25 mouse cellular contexts compared by ENCODE assay signal in the genomic region with DNA sequence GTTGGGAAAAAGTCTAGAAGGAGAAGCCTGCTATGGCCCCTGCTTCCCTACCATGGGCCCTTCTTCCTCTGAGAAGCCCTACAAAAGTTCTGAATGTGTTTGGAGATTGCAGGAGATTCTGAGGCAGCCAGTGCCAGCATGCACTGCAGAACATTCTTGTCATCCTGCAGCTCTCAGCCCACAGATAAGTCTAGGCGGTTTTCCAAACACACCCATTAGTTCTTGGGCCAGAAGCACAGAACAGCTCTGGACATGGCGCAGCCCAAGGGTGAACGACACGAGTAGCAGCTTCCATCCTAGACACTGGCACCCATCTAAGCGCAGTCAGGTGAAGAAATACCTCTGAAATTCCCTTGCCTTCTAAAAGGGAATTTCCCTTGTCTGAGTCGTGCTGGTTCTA. TPM values are rescaled to one million over a fixed set of nuclear protein-coding genes. Genes with fewer than 3 reads are reported as not detected.
DNase-seq lines count a peak whose midpoint lies in the region; ATAC-seq and TF ChIP-seq lines count a peak whose summit lies in the region.
"Had no signal": no experiment of that assay in that cellular context is flagged by ENCODE, and none has a peak within 500 bp of the region (broad histone marks: within the 10 kb centered on the region; RNA-seq: fewer than 3 reads in every experiment).

No protein-coding gene starts in this region.

- DNase-seq in heart, adult 11 months = peak; percentile 96
- DNase-seq in heart, adult 9 months (ENCODE audit: low spot score in 2 of 2) = no peak
- peak; percentile 4 for DNase-seq in heart, postnatal 0 days (ENCODE audit: low spot score)
- DNase-seq in heart, embryonic 10.5 days (ENCODE audit: low spot score) = no peak
- DNase-seq in 3T3-L1 (ENCODE audit: low read depth, low spot score) (peak; percentile 59), adipocyte (ENCODE audit: low spot score) (peak; percentile 43)
- no peak for DNase-seq in cerebellum, postnatal 10 days
- DNase-seq: adrenal gland, postnatal 10 days; adrenal gland, postnatal 36 days; cerebellum, adult 18-20 months; cerebellum, adult 9-10 months; cerebellum, postnatal 25 days; forebrain, postnatal 0 days; gastrocnemius, postnatal 10 days; gastrocnemius, postnatal 36 days; kidney, adult 2 months had no signal

- no peak overlapping the region for H3K4me3 ChIP-seq in heart, postnatal 0 days (ENCODE audit: low read depth, low read length)
- H3K4me3 ChIP-seq in heart, embryonic 10.5 days = no peak overlapping the region
- H3K4me3 ChIP-seq: embryonic facial prominence, embryonic 12.5 days; embryonic facial prominence, embryonic 15.5 days; heart, embryonic 13.5 days; hindbrain, embryonic 12.5 days; hindbrain, embryonic 15.5 days had no signal

- no peak overlapping the region for H3K9ac ChIP-seq in heart, postnatal 0 days (replicated peaks; ENCODE audit: low read depth, low read length)
- H3K9ac ChIP-seq: embryonic facial prominence, embryonic 12.5 days; embryonic facial prominence, embryonic 15.5 days; forebrain, postnatal 0 days; heart, embryonic 13.5 days; hindbrain, embryonic 12.5 days; hindbrain, embryonic 15.5 days had no signal

- peaks cover 22% of the 10 kb centered on the region for H3K36me3 ChIP-seq in heart, postnatal 0 days (replicated peaks; ENCODE audit: control insufficient read depth, insufficient read depth, low read length)
- H3K36me3 ChIP-seq in heart, embryonic 10.5 days = peaks cover 20% of the 10 kb centered on the region; the same call in 1 of the 2 replicates
- H3K36me3 ChIP-seq: embryonic facial prominence, embryonic 12.5 days; embryonic facial prominence, embryonic 15.5 days; hindbrain, embryonic 12.5 days had no signal

- no peak for TF ChIP-seq EP300 in heart, postnatal 0 days (IDR thresholded peaks at IDR 0.05; ENCODE audit: low read depth)

- no peak for TF ChIP-seq CTCF in heart, postnatal 0 days (IDR thresholded peaks at IDR 0.05; ENCODE audit: low read depth)

- peak overlapping the region; percentile 7; the same call in 1 of the 2 replicates for H3K27ac ChIP-seq in heart, postnatal 0 days (ENCODE audit: low read depth)
- H3K27ac ChIP-seq in heart, embryonic 10.5 days = no peak overlapping the region
- H3K27ac ChIP-seq: embryonic facial prominence, embryonic 12.5 days; embryonic facial prominence, embryonic 15.5 days; heart, embryonic 13.5 days; hindbrain, embryonic 12.5 days; hindbrain, embryonic 15.5 days had no signal

- ATAC-seq in heart, postnatal 0 days (ENCODE audit: insufficient read depth, low read depth) = no peak
- ATAC-seq: activated CD4-positive, CD25-positive, alpha-beta regulatory T cell, adult 4 months; CD4-positive, CD25-positive, alpha-beta regulatory T cell, adult 4 months; forebrain, embryonic 14.5 days; forebrain, postnatal 0 days; intestine, postnatal 0 days had no signal

- peaks cover 4% of the 10 kb centered on the region for H3K4me1 ChIP-seq in heart, postnatal 0 days (ENCODE audit: control insufficient read depth, insufficient read depth)
- peaks cover 8% of the 10 kb centered on the region; the same call in 1 of the 2 replicates for H3K4me1 ChIP-seq in heart, embryonic 10.5 days
- H3K4me1 ChIP-seq: embryonic facial prominence, embryonic 12.5 days; hindbrain, embryonic 15.5 days had no signal

- no peak overlapping the region for H3K4me2 ChIP-seq in heart, postnatal 0 days (ENCODE audit: low read depth, low read length)
- H3K4me2 ChIP-seq: embryonic facial prominence, embryonic 12.5 days; embryonic facial prominence, embryonic 15.5 days; heart, embryonic 13.5 days; hindbrain, embryonic 12.5 days; hindbrain, embryonic 15.5 days had no signal

- no peaks in the 10 kb centered on the region for H3K27me3 ChIP-seq in heart, postnatal 0 days (ENCODE audit: control insufficient read depth, insufficient read depth, low read length)
- no peaks in the 10 kb centered on the region for H3K27me3 ChIP-seq in heart, embryonic 10.5 days (ENCODE audit: insufficient read depth, poor library complexity, severe bottlenecking)
- H3K27me3 ChIP-seq: embryonic facial prominence, embryonic 12.5 days; embryonic facial prominence, embryonic 15.5 days; heart, embryonic 13.5 days; hindbrain, embryonic 12.5 days; hindbrain, embryonic 15.5 days had no signal

- 56% methylated on average over 6 of the region's 6 CpGs for WGBS in heart, postnatal 0 days
- WGBS in heart, embryonic 10.5 days = 85% methylated on average over 6 of the region's 6 CpGs

- H3K9me3 ChIP-seq in heart, postnatal 0 days (replicated peaks; ENCODE audit: control insufficient read depth, low read length) = peaks cover 7% of the 10 kb centered on the region; the same call in 1 of the 2 replicates
- H3K9me3 ChIP-seq in heart, embryonic 10.5 days = peaks cover 5% of the 10 kb centered on the region; the same call in 1 of the 2 replicates
- H3K9me3 ChIP-seq: embryonic facial prominence, embryonic 12.5 days; embryonic facial prominence, embryonic 15.5 days; hindbrain, embryonic 12.5 days; hindbrain, embryonic 15.5 days had no signal

RNA-seq across cellular contexts. Expression of a gene that starts 44.3 kb away (rescaled TPM):
- 27.7 and 29.9 TPM in 2 replicates for total RNA-seq in heart, postnatal 0 days (2014; rRNA removed; ENCODE audit: low replicate concordance)
- polyA plus RNA-seq in heart, postnatal 0 days (2015; fragmentation: Nextera tagmentation; extraction: Ambion mirVana) = 11.8 and 13.2 TPM in 2 replicates
- polyA plus RNA-seq in heart, embryonic 10.5 days (2016; fragmentation: Nextera tagmentation; extraction: Ambion mirVana) = 33.0 and 48.0 TPM in 2 replicates

Comparison
In these comparisons a context has a peak if more than half of its experiments do, and no peak if none do; other contexts are left out.
1. DNase-seq: peak in heart, adult 11 months (single experiment), heart, postnatal 0 days (single experiment), 3T3-L1 (single experiment) and adipocyte (single experiment); none in heart, adult 9 months (0 of 2), heart, embryonic 10.5 days (single experiment) and cerebellum, postnatal 10 days (0 of 2).